In the genomic region with DNA sequence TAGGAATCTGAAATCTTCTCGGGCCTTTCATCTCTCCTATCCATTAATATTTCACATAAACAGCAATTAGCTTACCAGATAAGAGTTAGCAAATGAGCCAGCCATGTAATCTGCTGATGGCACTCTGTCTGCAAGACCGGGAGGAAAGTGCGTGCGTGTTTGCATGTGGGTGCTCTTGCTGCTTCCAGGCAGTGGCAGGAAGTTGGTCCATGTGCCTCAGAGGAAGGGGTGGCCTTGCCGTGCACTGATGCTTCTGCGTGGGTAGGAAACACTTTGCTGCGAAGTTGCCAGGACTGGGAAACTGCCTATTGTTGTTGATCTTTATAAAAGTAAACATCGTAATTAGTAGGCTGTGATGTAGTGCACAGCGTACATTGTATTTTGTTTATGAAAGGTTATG, we compare ENCODE assay signal across 9 mouse cellular contexts. TPM values are rescaled to one million over a fixed set of nuclear protein-coding genes. Genes with fewer than 3 reads are reported as not detected.
DNase-seq lines count a peak whose midpoint lies in the region; ATAC-seq lines count a peak whose summit lies in the region.
"Had no signal": no experiment of that assay in that cellular context is flagged by ENCODE, and none has a peak within 500 bp of the region (broad histone marks: within the 10 kb centered on the region; RNA-seq: fewer than 3 reads in every experiment).

No protein-coding gene starts in this region.

- WGBS in forebrain, embryonic 12.5 days, result 52% methylated on average over 9 of the region's 9 CpGs
- 64% methylated on average over 9 of the region's 9 CpGs for WGBS in forebrain, embryonic 11.5 days
- 36% methylated on average over 9 of the region's 9 CpGs for WGBS in stomach, embryonic 16.5 days

- no peak overlapping the region for H3K4me3 ChIP-seq in forebrain, embryonic 12.5 days (replicated peaks)
- no peak overlapping the region for H3K4me3 ChIP-seq in forebrain, embryonic 11.5 days (ENCODE audit: low read depth, low read length)
- no peak overlapping the region for H3K4me3 ChIP-seq in stomach, embryonic 16.5 days (replicated peaks; ENCODE audit: low read length)

- no peaks in the 10 kb centered on the region for H3K9me3 ChIP-seq in forebrain, embryonic 12.5 days
- H3K9me3 ChIP-seq in forebrain, embryonic 11.5 days (ENCODE audit: control insufficient read depth, low read length), result no peaks in the 10 kb centered on the region
- no peaks in the 10 kb centered on the region for H3K9me3 ChIP-seq in stomach, embryonic 16.5 days (replicated peaks; ENCODE audit: control insufficient read depth, low read length)

- H3K4me2 ChIP-seq in forebrain, embryonic 12.5 days, result no peak overlapping the region
- no peak overlapping the region for H3K4me2 ChIP-seq in forebrain, embryonic 11.5 days (ENCODE audit: low read depth, low read length, severe bottlenecking)
- H3K4me2 ChIP-seq in stomach, embryonic 16.5 days (ENCODE audit: low read depth, low read length), result no peak overlapping the region

- no peaks in the 10 kb centered on the region for H3K27me3 ChIP-seq in forebrain, embryonic 12.5 days
- H3K27me3 ChIP-seq in forebrain, embryonic 11.5 days (ENCODE audit: control insufficient read depth, insufficient read depth, low read length), result no peaks in the 10 kb centered on the region
- H3K27me3 ChIP-seq in stomach, embryonic 16.5 days (ENCODE audit: control insufficient read depth, insufficient read depth, low read length), result no peaks in the 10 kb centered on the region

- H3K4me1 ChIP-seq in forebrain, embryonic 12.5 days, result peaks cover 32% of the 10 kb centered on the region
- H3K4me1 ChIP-seq in forebrain, embryonic 11.5 days (replicated peaks; ENCODE audit: control insufficient read depth, insufficient read depth, low read length), result peaks cover 7% of the 10 kb centered on the region; the same call in 1 of the 2 replicates
- peaks cover 27% of the 10 kb centered on the region for H3K4me1 ChIP-seq in stomach, embryonic 16.5 days (ENCODE audit: control insufficient read depth, insufficient read depth, low read length)

- no peak for ATAC-seq in forebrain, embryonic 12.5 days (ENCODE audit: low FRiP score)
- no peak for ATAC-seq in forebrain, embryonic 11.5 days (replicated peaks; ENCODE audit: low FRiP score)
- ATAC-seq in stomach, embryonic 16.5 days (ENCODE audit: insufficient read depth, low FRiP score), result no peak

- H3K27ac ChIP-seq in forebrain, embryonic 12.5 days, result peak overlapping the region; percentile 65; the same call in 1 of the 2 replicates
- no peak overlapping the region for H3K27ac ChIP-seq in forebrain, embryonic 11.5 days (ENCODE audit: low read depth, low read length)
- H3K27ac ChIP-seq in stomach, embryonic 16.5 days (ENCODE audit: low read length), result peak overlapping the region; percentile 28
- H3K27ac ChIP-seq: liver, embryonic 14.5 days had no signal

- DNase-seq in forebrain, embryonic 11.5 days (ENCODE audit: low spot score), result no peak
- DNase-seq in retina, postnatal 1 day, result peak; percentile 23
- DNase-seq in retina, embryonic 14.5 days (ENCODE audit: low spot score), result no peak
- peak; percentile 15 to 56 for DNase-seq in kidney, postnatal 25 days
- no peak for DNase-seq in ovary, postnatal 14 days (ENCODE audit: low spot score)
- DNase-seq in cerebellum, postnatal 10 days, result no peak

- peaks cover 13% of the 10 kb centered on the region for H3K36me3 ChIP-seq in forebrain, embryonic 12.5 days (replicated peaks)
- H3K36me3 ChIP-seq in forebrain, embryonic 11.5 days (ENCODE audit: control insufficient read depth, insufficient read depth, low read length), result no peaks in the 10 kb centered on the region
- no peaks in the 10 kb centered on the region for H3K36me3 ChIP-seq in stomach, embryonic 16.5 days (ENCODE audit: control insufficient read depth, insufficient read depth, low read length)

- H3K9ac ChIP-seq in forebrain, embryonic 12.5 days, result peak overlapping the region; percentile 29; the same call in 1 of the 2 replicates
- no peak overlapping the region for H3K9ac ChIP-seq in forebrain, embryonic 11.5 days (ENCODE audit: low read length)
- no peak overlapping the region for H3K9ac ChIP-seq in stomach, embryonic 16.5 days (ENCODE audit: low read length)
- H3K9ac ChIP-seq: liver, embryonic 14.5 days had no signal

RNA-seq across cellular contexts. Expression of a gene that starts 42.0 kb away (rescaled TPM):
- 36.4 and 40.5 TPM in 2 replicates for polyA plus RNA-seq in forebrain, embryonic 12.5 days (2016; fragmentation: Nextera tagmentation; extraction: Ambion mirVana)
- polyA plus RNA-seq in forebrain, embryonic 11.5 days (2014; fragmentation: Nextera tagmentation; extraction: Ambion mirVana), result 33.1 and 34.5 TPM in 2 replicates
- polyA plus RNA-seq in stomach, embryonic 16.5 days (2015; fragmentation: Nextera tagmentation; extraction: Ambion mirVana), result 12.5 TPM in 2 replicates

Comparison
In these comparisons a context has a peak if more than half of its experiments do, and no peak if none do; other contexts are left out.
1. DNase-seq: peak in retina, postnatal 1 day (single experiment) and kidney, postnatal 25 days (2 of 2); none in forebrain, embryonic 11.5 days (single experiment), retina, embryonic 14.5 days (single experiment), ovary, postnatal 14 days (single experiment) and cerebellum, postnatal 10 days (0 of 2).